Mouse (Mus musculus) A20 (cell line): Measurements from ENCODE around the gene Kcnj13.

ENCODE experiments used
- DNase-seq: peaks from one replicate; pipeline ENCODE4 v3.0.0-alpha.2; 2011; ENCODE audit warnings: low read depth, low spot score

The Kcnj13 gene

GRCm38 (mm10) chr1:87394594-87394993 is at the start of gene Kcnj13:
Kcnj13 (minus strand) TSS chr1:87394729.
- DNase-seq, result no peak

- no peak for DNase-seq
Measured at GRCm38 (mm10) chr1:87436583-87436982, 42.1 kb upstream of the Kcnj13 start.

- DNase-seq, result no peak
Measured at GRCm38 (mm10) chr1:87435125-87435524, 40.6 kb upstream of the Kcnj13 start.

- DNase-seq, result peak; percentile 75
Measured at GRCm38 (mm10) chr1:87418733-87419132, 24.2 kb upstream of the Kcnj13 start.

- DNase-seq, result no peak
Measured at GRCm38 (mm10) chr1:87409380-87409779, 14.9 kb upstream of the Kcnj13 start.

GRCm38 (mm10) chr1:87406012-87406411 is 11.5 kb upstream of the Kcnj13 start:
- DNase-seq, result peak; percentile 2

GRCm38 (mm10) chr1:87404710-87405109 is 10.2 kb upstream of the Kcnj13 start:
- no peak for DNase-seq

GRCm38 (mm10) chr1:87396923-87397586 is 2.5 kb upstream of the Kcnj13 start:
- DNase-seq, result no peak

- DNase-seq, result no peak
Measured at GRCm38 (mm10) chr1:87393444-87394195, 909 bp downstream of the Kcnj13 start.

- DNase-seq, result no peak
Measured at GRCm38 (mm10) chr1:87386436-87387092, 8.0 kb downstream of the Kcnj13 start.

GRCm38 (mm10) chr1:87381152-87381551 is 13.4 kb downstream of the Kcnj13 start:
- no peak for DNase-seq

GRCm38 (mm10) chr1:87379919-87380318 is 14.6 kb downstream of the Kcnj13 start:
- peak; percentile 33 for DNase-seq

GRCm38 (mm10) chr1:87378024-87378560 is 16.4 kb downstream of the Kcnj13 start:
- no peak for DNase-seq

GRCm38 (mm10) chr1:87360276-87360675 is 34.3 kb downstream of the Kcnj13 start:
- no peak for DNase-seq

- DNase-seq, result no peak
Measured at GRCm38 (mm10) chr1:87350576-87350975, 44.0 kb downstream of the Kcnj13 start.
